Mouse (Mus musculus): ENCODE results near the gene Gstcd.

The Gstcd gene

GRCm38 (mm10) chr3:133052068-133052467, 39.8 kb downstream of the Gstcd start:
- in situ Hi-C loops (cut with MboI; ENCODE audit: unreplicated experiment in 2 of 2), result no loop called here

- in situ Hi-C loops (cut with MboI; ENCODE audit: unreplicated experiment in 2 of 2), result no loop called here
Observed at GRCm38 (mm10) chr3:133033145-133033755, 58.6 kb downstream of the Gstcd start.

GRCm38 (mm10) chr3:133026977-133027376, 64.9 kb downstream of the Gstcd start:
- in situ Hi-C loops (cut with MboI; ENCODE audit: unreplicated experiment in 2 of 2), result no loop called here

GRCm38 (mm10) chr3:133007250-133007649, 84.6 kb downstream of the Gstcd start:
- in situ Hi-C loops (cut with MboI; ENCODE audit: unreplicated experiment in 2 of 2), result no loop called here

- in situ Hi-C loops (cut with MboI; ENCODE audit: unreplicated experiment in 2 of 2), result no loop called here
Observed at GRCm38 (mm10) chr3:132996299-132996698, 95.5 kb downstream of the Gstcd start.

- in situ Hi-C loops (cut with MboI; ENCODE audit: unreplicated experiment in 2 of 2), result no loop called here
Observed at GRCm38 (mm10) chr3:132995904-132996267, 95.9 kb downstream of the Gstcd start.

DNA sequence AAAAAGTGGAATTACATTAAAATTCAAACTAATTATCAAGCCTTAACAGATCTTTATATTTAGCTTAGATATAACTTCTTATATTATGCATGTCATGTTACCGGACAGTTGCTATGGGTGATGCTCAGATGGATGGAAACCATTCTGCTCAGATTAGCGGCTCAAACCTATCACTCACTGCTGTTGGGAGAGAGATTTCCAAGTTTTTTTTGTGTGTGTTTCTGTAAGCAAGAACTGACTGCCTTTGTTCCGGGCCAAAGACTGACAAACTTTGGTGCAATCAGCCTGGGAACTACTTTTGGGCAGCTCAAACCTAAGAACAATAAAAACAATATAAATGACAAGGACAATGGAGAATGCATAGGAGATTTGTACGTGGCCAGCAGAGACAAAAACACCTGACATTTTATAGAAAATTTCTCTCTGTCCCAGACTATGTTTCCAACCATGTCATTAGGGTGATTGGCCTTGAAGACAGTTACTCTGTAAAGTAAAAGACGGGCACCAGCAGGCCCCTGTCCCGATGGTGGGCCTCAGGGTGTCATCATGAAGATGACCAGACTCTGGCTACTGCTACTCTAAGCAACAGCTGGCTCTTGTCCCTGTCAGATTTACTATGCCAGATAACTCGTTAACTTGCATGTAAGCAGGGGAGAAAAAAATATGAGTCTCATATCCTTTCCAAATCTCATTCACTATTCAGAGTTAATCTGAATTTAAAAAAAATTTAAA, 96.5 kb downstream of the Gstcd start:
- in situ Hi-C loops (cut with MboI; ENCODE audit: unreplicated experiment in 2 of 2), result no loop called here

GRCm38 (mm10) chr3:132986188-132986587, 105.6 kb downstream of the Gstcd start:
- in situ Hi-C loops (cut with MboI; ENCODE audit: unreplicated experiment in 2 of 2), result no loop called here

DNA sequence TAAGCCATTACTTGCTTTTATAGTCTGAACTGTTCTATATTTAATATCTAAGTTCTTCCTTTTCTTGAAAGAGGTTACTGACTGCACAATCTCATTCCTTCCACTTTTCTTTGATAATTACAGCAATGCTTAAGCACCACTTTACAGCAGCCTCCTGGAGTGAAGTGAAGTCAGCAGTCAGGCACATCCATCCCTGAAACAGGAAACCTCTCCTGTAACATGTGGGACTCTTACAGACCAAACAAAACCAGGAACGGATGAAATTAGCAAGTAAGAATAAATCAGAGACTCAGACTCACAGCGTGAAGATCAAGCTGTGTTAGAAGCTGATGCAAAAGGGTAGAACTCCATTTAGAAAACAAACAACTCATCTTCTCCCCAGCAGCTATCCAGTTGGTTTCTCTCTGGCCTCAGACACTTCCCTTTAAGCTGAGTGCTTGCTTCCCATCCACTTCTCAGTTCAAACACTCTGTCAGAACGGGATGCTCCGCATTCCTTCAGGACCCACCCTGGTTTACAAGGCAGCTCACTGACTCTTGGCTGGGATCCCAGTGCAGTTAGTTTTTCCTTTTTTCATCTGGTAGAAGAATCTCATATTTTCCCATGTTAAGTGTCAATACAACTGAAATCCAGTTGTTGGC, 107.9 kb downstream of the Gstcd start:
- in situ Hi-C loops (cut with MboI; ENCODE audit: unreplicated experiment in 2 of 2), result no loop called here

GRCm38 (mm10) chr3:132981968-132982367, 109.9 kb downstream of the Gstcd start:
- in situ Hi-C loops (cut with MboI; ENCODE audit: unreplicated experiment in 2 of 2), result no loop called here

- in situ Hi-C loops (cut with MboI; ENCODE audit: unreplicated experiment in 2 of 2), result no loop called here
Observed at GRCm38 (mm10) chr3:132979781-132980461, 111.9 kb downstream of the Gstcd start.

DNA sequence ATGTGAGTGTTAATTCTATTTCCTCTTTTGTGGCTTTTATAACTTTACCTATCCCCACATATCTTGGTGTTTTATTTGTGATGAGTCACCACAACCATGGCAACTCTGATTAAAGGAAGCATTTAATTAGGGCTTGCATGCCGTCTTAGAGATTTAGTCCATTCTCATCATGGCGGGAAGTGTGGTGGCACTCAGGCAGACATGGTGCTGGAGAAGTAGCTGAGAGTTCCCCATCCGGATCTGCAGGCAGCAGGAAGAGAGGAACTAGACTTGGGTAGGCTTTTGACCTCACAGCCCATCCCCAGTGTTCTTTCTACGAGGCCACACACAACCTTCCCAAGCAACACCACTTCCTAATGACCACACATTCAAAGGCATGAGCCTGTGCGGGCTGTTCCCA, 125.6 kb downstream of the Gstcd start:
- in situ Hi-C loops (cut with MboI; ENCODE audit: unreplicated experiment in 2 of 2), result no loop called here

GRCm38 (mm10) chr3:132964715-132965507, 126.9 kb downstream of the Gstcd start:
- in situ Hi-C loops (cut with MboI; ENCODE audit: unreplicated experiment in 2 of 2), result no loop called here

DNA sequence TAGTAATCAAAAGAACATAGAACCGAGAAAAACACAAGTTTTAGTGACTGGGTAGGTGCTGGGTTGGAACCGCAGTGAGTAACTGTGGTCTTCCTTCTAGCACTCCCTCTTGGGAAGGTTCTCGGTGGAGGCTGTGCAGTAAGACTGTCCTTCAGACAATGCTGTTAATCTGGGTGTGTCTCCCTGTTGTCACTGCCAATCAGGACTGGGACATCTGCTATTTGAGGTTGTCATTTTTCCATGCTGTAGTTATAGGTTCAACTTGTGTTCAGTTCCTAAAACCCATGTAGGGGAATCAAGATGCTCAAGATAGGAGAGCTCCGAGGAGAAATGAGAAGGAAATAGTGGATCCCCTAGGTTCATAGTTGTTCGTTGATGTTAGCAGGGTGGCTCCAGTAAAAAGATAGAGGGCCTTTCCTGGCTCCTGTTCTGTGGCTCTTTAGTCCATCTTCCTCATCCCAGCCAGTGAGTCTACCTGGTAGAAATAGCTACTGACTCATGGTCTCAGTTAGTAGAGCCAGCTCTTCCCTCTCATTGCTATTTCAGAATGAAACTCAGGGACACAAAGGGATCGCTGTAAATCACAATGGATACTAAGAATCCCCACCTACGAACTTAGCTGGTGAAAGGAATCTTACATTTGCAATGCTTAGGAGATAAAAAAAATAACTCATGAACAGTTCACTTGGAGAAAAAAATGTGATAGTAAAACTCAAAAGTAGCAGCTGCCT, 129.0 kb downstream of the Gstcd start:
- in situ Hi-C loops (cut with MboI; ENCODE audit: unreplicated experiment in 2 of 2), result no loop called here

DNA sequence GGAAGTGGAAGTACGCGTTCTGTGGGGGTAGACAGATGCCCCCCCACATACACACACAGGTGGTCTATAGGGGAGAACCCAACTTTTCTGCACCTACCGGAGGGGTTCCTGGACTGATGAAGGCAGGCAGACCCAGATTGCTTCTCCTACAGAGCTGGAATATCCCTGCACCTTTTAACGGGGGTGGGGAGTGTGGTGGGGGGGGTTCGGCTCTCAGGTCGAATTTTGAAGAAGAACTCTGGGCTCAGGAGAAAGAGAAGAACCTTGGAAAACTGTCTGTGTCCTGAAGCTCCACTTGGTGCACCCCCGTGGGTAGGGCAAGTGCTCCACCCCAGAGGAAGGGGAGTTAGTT, 141.3 kb downstream of the Gstcd start:
- in situ Hi-C loops (cut with MboI; ENCODE audit: unreplicated experiment in 2 of 2), result no loop called here

GRCm38 (mm10) chr3:132949791-132950528, 141.9 kb downstream of the Gstcd start, which contains the start of gene Npnt:
Gene Npnt, minus strand, starts transcription at chr3:132950291.
- in situ Hi-C loops (cut with MboI; ENCODE audit: unreplicated experiment in 2 of 2), result no loop called here

GRCm38 (mm10) chr3:132949380-132949790, 142.4 kb downstream of the Gstcd start:
- in situ Hi-C loops (cut with MboI; ENCODE audit: unreplicated experiment in 2 of 2), result no loop called here

- in situ Hi-C loops (cut with MboI; ENCODE audit: unreplicated experiment in 2 of 2), result no loop called here
Observed at GRCm38 (mm10) chr3:132948298-132948795, 143.5 kb downstream of the Gstcd start.

DNA sequence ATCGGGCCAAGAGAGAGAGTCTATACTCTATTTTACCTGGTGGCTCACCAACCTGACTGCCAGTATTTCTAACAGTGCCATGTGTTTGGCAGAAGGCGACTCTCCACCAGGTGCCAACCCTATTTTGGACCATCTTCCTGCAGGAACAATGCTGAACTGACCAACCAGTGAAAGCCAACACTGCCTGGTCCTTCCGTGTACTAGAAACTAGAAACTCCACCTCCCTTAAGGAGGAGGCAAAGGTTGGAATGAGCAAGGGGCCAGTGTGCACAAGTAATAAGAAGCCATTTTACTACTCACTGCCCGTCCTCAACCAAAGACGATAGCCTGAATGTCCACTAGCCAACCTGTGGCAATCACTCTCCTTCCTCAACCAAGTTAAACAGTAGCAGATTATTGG, 145.7 kb downstream of the Gstcd start:
- in situ Hi-C loops (cut with MboI; ENCODE audit: unreplicated experiment in 2 of 2), result no loop called here

All from v-Abl transformed pro-B cells (cell line).